Mouse (Mus musculus): Measurements from ENCODE around the gene Cdx2. TPM values are rescaled to one million over a fixed set of nuclear protein-coding genes. Genes with fewer than 3 reads are reported as not detected.

Cdx2 gene
- polyA plus RNA-seq, 1 experiment = not detected

DNA sequence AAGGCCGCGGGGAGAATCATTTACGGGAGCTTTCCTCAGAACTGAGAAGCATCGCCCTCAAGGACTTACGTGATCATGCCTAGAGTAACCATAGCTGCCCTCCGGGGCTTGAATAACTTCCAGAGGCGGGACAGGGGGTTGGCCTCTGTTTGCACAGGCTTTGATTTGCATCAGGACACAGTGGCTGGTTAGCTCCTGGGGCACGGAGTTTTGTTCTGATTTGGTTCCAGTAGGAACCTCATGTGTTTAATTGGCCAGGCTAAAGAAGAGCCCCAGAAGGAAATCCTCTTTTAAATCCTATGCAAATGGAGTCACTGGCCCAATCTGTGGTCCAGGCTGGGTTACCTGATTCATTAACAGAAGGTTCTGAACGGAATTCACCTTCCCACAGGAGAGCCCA lies 31.9 kb upstream of the Cdx2 start:
- no peak for TF ChIP-seq CTCF (IDR thresholded peaks at IDR 0.05; ENCODE audit: borderline replicate concordance, extremely low read depth, insufficient read depth, insufficient read length)
- TF ChIP-seq POLR2A (IDR thresholded peaks at IDR 0.05; ENCODE audit: borderline replicate concordance, extremely low read depth, insufficient read depth, insufficient read length, poor library complexity, severe bottlenecking) = no peak
- no peak for DNase-seq (ENCODE audit: low read depth)

DNA sequence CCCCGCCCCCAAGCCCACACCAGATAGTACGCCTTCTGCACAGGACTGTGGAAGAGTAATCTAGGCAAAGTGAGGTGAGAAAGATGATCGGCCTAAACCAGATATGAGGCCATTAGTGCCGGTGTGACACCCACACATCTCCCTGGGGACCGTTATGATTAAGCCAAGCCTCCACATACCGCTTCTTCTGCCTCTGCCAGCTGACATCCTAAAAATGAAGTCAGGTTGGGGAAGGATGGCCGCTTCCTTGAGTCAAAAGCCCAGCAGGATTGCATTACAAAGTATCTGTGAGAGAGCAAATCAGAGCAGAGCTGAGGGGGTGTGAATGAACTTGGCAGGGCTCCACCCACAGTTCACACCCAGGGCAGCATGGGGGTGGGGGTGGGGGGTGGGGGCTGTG lies 25.6 kb upstream of the Cdx2 start:
- TF ChIP-seq CTCF (IDR thresholded peaks at IDR 0.05; ENCODE audit: borderline replicate concordance, extremely low read depth, insufficient read depth, insufficient read length) (no peak), POLR2A (IDR thresholded peaks at IDR 0.05; ENCODE audit: borderline replicate concordance, extremely low read depth, insufficient read depth, insufficient read length, poor library complexity, severe bottlenecking) (no peak)
- DNase-seq (ENCODE audit: low read depth) = no peak

DNA sequence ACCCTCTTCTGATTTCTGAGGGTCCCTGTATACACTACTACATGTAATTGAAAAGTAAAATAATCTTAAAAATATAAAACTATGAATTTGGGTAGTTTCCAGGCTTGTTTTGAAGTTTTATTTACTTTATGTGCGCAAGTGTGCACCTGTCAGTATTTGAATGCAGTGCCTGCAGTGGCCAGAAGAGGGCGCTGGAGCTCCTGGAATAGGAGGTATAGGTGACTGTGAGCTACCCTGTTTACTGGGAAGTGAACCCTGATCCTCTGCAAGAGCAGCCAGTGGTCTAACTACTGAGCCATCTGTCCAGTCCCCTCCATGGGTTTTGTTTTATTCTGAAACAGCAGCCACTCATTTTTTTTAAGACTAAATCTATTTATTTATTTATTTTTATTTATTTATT lies 24.5 kb upstream of the Cdx2 start:
- peak; percentile 45 for DNase-seq (ENCODE audit: low read depth)
- TF ChIP-seq POLR2A (IDR thresholded peaks at IDR 0.05; ENCODE audit: borderline replicate concordance, extremely low read depth, insufficient read depth, insufficient read length, poor library complexity, severe bottlenecking) (no peak), CTCF (IDR thresholded peaks at IDR 0.05; ENCODE audit: borderline replicate concordance, extremely low read depth, insufficient read depth, insufficient read length) (peak; percentile 67)

DNA sequence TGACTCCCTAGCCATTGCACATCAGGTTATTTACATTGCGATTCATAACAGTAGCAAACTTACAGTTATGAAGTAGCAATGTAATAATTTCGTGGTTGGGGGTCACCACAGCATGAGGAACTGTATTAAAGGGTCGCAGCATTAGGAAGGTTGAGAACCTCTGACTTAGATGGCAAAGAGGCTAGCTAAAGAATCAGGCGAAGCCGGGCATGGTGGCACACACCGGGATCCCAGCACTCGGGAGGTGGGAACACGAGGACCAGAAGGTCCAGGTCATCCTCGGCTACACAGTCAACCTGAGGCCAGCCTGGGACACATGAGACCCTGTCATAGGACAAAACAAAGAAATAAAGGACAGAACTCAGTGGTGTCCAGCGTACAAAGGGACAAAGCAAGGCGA lies 22.9 kb upstream of the Cdx2 start:
- no peak for TF ChIP-seq POLR2A (IDR thresholded peaks at IDR 0.05; ENCODE audit: borderline replicate concordance, extremely low read depth, insufficient read depth, insufficient read length, poor library complexity, severe bottlenecking)
- no peak for TF ChIP-seq CTCF (IDR thresholded peaks at IDR 0.05; ENCODE audit: borderline replicate concordance, extremely low read depth, insufficient read depth, insufficient read length)
- no peak for DNase-seq (ENCODE audit: low read depth)

DNA sequence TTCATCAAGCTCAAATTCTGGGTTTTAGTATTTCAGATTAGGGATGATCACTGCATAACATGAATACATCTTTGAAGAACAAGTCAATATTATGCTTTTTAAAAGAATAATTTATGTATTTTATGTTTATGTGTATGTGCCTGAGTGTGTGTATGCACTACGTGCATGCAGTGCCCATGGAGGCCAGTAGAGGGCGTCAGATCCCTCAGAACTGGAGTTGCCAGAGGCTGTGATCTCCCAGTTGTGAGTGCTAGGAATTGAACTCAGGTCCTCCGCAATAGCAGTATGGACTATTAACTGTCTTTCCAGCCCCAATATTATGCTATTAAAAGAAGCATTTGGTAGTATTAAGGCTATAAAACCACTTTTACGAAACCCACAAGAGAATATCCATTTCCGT lies 20.6 kb upstream of the Cdx2 start:
- TF ChIP-seq CTCF (IDR thresholded peaks at IDR 0.05; ENCODE audit: borderline replicate concordance, extremely low read depth, insufficient read depth, insufficient read length) (peak; percentile 28; the same call in 1 of the 2 replicates), POLR2A (IDR thresholded peaks at IDR 0.05; ENCODE audit: borderline replicate concordance, extremely low read depth, insufficient read depth, insufficient read length, poor library complexity, severe bottlenecking) (no peak)
- DNase-seq (ENCODE audit: low read depth) = no peak

DNA sequence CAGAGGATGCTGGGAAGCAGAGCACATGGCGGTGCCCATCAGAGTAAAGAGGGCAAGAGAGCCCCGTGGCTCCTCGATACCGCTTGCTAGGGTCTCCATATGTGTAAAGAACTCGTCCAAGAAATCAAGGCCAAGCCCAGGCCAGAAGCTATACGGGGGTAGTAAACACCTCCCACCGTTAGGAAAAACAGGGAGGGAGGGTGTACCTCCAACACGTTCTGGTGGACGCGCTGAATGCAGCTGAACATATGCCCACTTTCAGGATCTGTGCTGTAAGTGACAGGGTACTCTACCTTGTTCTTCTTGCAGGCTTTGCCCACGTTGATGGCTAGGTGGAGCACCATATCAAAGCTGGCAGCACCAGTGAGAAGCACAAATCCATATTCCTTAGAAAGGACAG lies 18.9 kb upstream of the Cdx2 start:
- no peak for DNase-seq (ENCODE audit: low read depth)
- TF ChIP-seq CTCF (IDR thresholded peaks at IDR 0.05; ENCODE audit: borderline replicate concordance, extremely low read depth, insufficient read depth, insufficient read length) (no peak), POLR2A (IDR thresholded peaks at IDR 0.05; ENCODE audit: borderline replicate concordance, extremely low read depth, insufficient read depth, insufficient read length, poor library complexity, severe bottlenecking) (no peak)

- DNase-seq (ENCODE audit: low read depth) = peak; percentile 63
- no peak for TF ChIP-seq POLR2A (IDR thresholded peaks at IDR 0.05; ENCODE audit: borderline replicate concordance, extremely low read depth, insufficient read depth, insufficient read length, poor library complexity, severe bottlenecking)
- peak; percentile 78 for TF ChIP-seq CTCF (IDR thresholded peaks at IDR 0.05; ENCODE audit: borderline replicate concordance, extremely low read depth, insufficient read depth, insufficient read length)
Observed at GRCm38 (mm10) chr5:147323237-147323917, 16.3 kb upstream of the Cdx2 start.

DNA sequence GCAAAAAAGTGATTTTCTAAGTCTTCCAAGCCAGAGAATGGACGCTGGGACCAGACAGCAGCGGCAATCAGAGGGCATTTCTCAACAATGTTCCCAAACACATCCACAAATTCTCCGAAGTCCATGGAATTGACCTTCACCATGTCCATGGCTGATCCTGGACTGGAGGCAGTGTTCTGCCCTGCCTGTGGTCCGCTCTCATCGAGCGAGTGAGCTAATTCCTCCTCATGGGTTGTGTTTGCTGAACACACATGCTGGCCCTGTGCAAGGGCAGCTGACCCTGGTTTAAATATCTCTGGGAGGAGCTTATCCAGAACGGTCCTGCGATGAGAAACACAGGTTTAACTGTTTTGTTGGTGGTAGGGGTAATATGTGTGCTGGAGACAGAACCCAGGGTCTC lies 15.1 kb upstream of the Cdx2 start, which contains the start of gene Urad:
Gene Urad, minus strand, starts transcription at position 258 of the 400 bp plus-strand sequence.
- no peak for DNase-seq (ENCODE audit: low read depth)

GRCm38 (mm10) chr5:147319653-147320052 lies 12.6 kb upstream of the Cdx2 start:
- TF ChIP-seq CTCF (IDR thresholded peaks at IDR 0.05; ENCODE audit: borderline replicate concordance, extremely low read depth, insufficient read depth, insufficient read length) = peak; percentile 76; the same call in 1 of the 2 replicates
- TF ChIP-seq POLR2A (IDR thresholded peaks at IDR 0.05; ENCODE audit: borderline replicate concordance, extremely low read depth, insufficient read depth, insufficient read length, poor library complexity, severe bottlenecking) = no peak
- peak; percentile 91 for DNase-seq (ENCODE audit: low read depth)

More for the DNA sequence above, 15.1 kb upstream of the Cdx2 start, which contains the start of gene Urad:
- TF ChIP-seq CTCF (IDR thresholded peaks at IDR 0.05; ENCODE audit: borderline replicate concordance, extremely low read depth, insufficient read depth, insufficient read length) = no peak
- TF ChIP-seq POLR2A (IDR thresholded peaks at IDR 0.05; ENCODE audit: borderline replicate concordance, extremely low read depth, insufficient read depth, insufficient read length, poor library complexity, severe bottlenecking) = no peak

DNA sequence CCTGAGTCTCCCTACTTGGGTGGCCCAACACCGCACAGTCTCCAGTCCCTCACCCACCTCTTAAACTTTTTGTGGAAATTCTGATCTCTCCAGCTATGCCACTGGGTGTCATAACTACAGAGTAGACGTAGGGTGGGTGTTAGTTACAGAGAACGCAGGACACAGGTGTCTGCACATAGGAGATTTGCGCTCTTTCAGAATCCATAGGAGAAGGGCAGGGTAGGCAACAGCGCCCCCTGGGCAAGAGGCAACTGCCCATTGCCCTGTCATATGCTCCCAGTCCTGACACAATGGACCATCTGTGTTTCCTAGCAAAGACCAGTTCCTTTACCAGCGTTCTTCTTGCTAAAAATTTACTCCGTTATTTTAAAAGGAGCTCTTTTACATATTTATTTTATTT lies 10.9 kb upstream of the Cdx2 start:
- DNase-seq (ENCODE audit: low read depth) = no peak
- TF ChIP-seq CTCF (IDR thresholded peaks at IDR 0.05; ENCODE audit: borderline replicate concordance, extremely low read depth, insufficient read depth, insufficient read length) (peak; percentile 14; the same call in 1 of the 2 replicates), POLR2A (IDR thresholded peaks at IDR 0.05; ENCODE audit: borderline replicate concordance, extremely low read depth, insufficient read depth, insufficient read length, poor library complexity, severe bottlenecking) (no peak)

DNA sequence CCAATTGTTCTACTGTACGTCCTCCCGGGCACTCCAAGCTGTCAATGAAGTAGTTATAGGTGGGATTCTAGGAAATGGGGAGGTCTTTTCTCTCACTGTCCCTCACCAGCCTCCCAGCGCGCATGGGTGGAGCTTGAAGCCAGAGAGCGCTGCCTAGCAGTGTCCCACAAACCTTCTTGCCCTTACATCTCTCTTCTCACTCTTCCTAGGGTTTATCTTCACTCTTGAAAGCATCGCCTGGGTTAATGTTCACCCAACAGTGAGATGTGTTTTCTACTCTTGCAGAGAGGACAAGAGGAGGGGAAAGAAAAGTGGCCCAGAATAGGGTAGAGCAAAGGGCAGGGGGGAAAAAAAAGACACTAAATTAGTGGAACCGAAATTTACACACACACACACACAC lies 10.3 kb upstream of the Cdx2 start:
- no peak for DNase-seq (ENCODE audit: low read depth)
- TF ChIP-seq CTCF (IDR thresholded peaks at IDR 0.05; ENCODE audit: borderline replicate concordance, extremely low read depth, insufficient read depth, insufficient read length) = no peak
- TF ChIP-seq POLR2A (IDR thresholded peaks at IDR 0.05; ENCODE audit: borderline replicate concordance, extremely low read depth, insufficient read depth, insufficient read length, poor library complexity, severe bottlenecking) = no peak

Measured in brain, embryonic 14.5 days (tissue).